Mouse (Mus musculus) heart, embryonic 16.5 days (tissue): ENCODE data around the gene A930018P22Rik. TPM values are rescaled to one million over a fixed set of nuclear protein-coding genes. Genes with fewer than 3 reads are reported as not detected.
"Not testable (repeated sequence)": the region's sequence is repeated elsewhere in the genome, so short reads cannot be mapped to it uniquely, and the experiment has no call there.

Experiments used
- ATAC-seq: fragments of 200-750 bp; cut with Nextera tagmentation; replicated peaks from 2 replicates; pipeline ENCODE4 v1.8.0; 2017; ENCODE audit warnings: moderate number of reproducible peaks; ENCODE audit not compliant: insufficient read depth, low FRiP score; ENCODE audit errors: extremely low read depth
- H3K27ac ChIP-seq: fragments of 300-500 bp; sonication (generic); 2 replicates; pipeline ENCODE4 v1.5.1; 2014; ENCODE audit warnings: mild to moderate bottlenecking, low read length, control low read depth, moderate library complexity
- H3K27me3 ChIP-seq: fragments of 300-500 bp; sonication (generic); 2 replicates; pipeline ENCODE4 v1.6.1; 2014; ENCODE audit warnings: low read length, mixed read lengths; ENCODE audit not compliant: control insufficient read depth, insufficient read depth
- H3K36me3 ChIP-seq: fragments of 300-500 bp; sonication (generic); 2 replicates; pipeline ENCODE4 v1.6.1; 2014; ENCODE audit not compliant: control insufficient read depth, insufficient read depth
- H3K4me1 ChIP-seq: fragments of 300-500 bp; sonication (generic); 2 replicates; pipeline ENCODE4 v1.6.1; 2014; ENCODE audit warnings: low read length, mixed read lengths; ENCODE audit not compliant: control insufficient read depth, insufficient read depth
- H3K4me2 ChIP-seq: fragments of 300-500 bp; sonication (generic); 2 replicates; pipeline ENCODE4 v1.6.1; 2014; ENCODE audit warnings: low read depth, mild to moderate bottlenecking, control low read depth, low read length
- H3K4me3 ChIP-seq: fragments of 300-500 bp; sonication (generic); 2 replicates; pipeline ENCODE4 v1.5.1; 2014; ENCODE audit warnings: mild to moderate bottlenecking, control low read depth, low read length
- H3K9ac ChIP-seq: fragments of 300-500 bp; sonication (generic); 2 replicates; pipeline ENCODE4 v1.6.1; 2014; ENCODE audit warnings: low read length, control low read depth
- H3K9me3 ChIP-seq: fragments of 300-500 bp; sonication (generic); replicated peaks from 2 replicates; pipeline ENCODE4 v1.6.1; 2016; ENCODE audit warnings: low read length; ENCODE audit not compliant: control insufficient read depth
- WGBS: fragments of 180-500 bp; shearing (Covaris S2); extraction: QIAGEN DNeasy Blood & Tissue Kit; methylation state at CpG from one replicate; pipeline ENCODE4 v1.1.7; 2014; 5-methylcytosine and 5-hydroxymethylcytosine counted together
- polyA plus RNA-seq: library from polyadenylated mRNA; unstranded; fragments of >200 nt; fragmentation: Nextera tagmentation; extraction: Ambion mirVana; gene quantifications from 2 replicates; pipeline ENCODE4 v1.2.1, GENCODE M21; 2015

Gene A930018P22Rik
- polyA plus RNA-seq, 1 experiment from 2014 or later: not detected

DNA sequence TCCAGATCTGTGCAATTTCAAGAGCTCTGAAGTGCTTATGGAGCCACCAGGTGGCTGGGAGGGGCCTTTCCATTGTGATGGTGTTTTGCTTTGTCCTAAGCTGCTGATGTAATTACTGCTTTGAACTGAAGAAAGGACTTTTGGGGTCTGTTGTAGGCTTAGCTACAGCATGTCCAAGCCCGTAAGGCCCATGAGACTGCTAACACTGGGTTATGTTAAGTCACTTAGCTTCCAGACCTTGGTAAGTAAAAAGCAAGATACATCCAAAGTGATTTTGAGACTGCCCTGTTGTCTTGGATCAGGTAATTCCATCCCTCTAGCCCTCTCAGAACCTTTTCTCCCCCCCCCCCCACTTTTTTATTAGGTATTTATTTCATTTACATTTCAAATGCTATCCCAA is 25.8 kb upstream of the A930018P22Rik start:
- not testable (repeated sequence) for H3K9me3 ChIP-seq, ATAC-seq, H3K27me3 ChIP-seq, H3K36me3 ChIP-seq, H3K9ac ChIP-seq
- H3K4me1 ChIP-seq: peaks cover 11% of the 10 kb centered on the region
- peak overlapping the region; percentile 64 for H3K4me2 ChIP-seq
- H3K4me3 ChIP-seq: peak overlapping the region; percentile 74
- peak overlapping the region; percentile 39; the same call in 1 of the 2 replicates for H3K27ac ChIP-seq
- 68% methylated on average over 1 of the region's 1 CpGs for WGBS

DNA sequence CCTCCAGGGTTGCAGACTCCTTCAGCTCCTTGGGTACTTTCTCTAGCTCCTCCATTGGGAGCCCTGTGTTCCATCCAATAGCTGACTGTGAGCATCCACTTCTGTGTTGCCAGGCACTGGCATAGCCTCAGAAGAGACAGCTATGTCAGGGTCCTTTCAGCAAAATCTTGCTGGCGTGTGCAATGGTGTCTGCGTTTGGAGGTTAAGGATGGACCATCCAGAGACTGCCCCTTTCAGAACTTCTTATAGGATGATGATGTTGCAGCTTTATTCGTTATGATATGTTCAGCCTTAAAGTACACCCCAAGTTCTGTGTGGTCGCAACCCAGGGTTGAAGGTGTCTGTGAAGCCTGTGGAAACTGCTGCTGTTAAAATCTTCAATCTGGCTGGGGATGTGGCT is 25.2 kb upstream of the A930018P22Rik start:
- not testable (repeated sequence) for H3K4me2 ChIP-seq

DNA sequence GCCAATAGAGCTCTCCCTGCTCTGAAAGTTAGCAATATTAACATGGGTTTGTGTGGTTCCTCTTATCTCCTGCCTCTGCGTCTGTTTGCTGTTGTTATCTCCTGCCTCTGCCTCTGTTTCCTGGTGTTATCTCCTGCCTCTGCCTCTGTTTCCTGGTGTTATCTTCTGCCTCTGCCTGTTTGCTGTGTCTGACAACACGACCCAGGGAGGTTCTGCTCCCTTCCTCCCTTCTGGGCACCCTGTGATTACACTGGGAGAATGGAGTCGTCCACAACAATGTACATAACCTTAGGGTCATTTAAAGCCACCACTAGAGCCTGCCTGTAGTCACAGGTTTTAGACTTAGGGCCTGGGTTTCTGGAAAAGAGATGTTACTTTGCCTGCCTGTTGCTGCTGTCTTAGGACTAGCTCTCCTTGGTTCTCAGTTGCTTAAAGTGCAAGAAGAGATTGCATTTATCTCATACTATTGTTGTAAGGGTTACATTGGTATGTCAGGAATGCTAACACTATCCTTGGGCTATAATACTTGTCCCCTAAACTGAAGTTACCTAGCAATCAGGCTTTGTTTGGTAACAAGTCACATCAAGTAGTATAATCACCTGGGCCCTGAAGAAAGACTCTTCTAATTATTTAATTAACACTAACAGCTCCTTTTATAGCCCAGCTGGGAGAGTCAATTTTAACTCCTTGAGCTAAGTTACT is 23.9 kb upstream of the A930018P22Rik start:
- Histone ChIP-seq H3K4me1 (peaks cover 17% of the 10 kb centered on the region), H3K9me3 (no peaks in the 10 kb centered on the region), H3K27me3 (no peaks in the 10 kb centered on the region), H3K27ac (peak overlapping the region; percentile 31; the same call in 1 of the 2 replicates), H3K4me3 (no peak overlapping the region; the same call in 1 of the 2 replicates), H3K36me3 (no peaks in the 10 kb centered on the region), H3K9ac (no peak overlapping the region), H3K4me2 (no peak overlapping the region)
- 5% methylated on average over 3 of the region's 3 CpGs for WGBS
- ATAC-seq: peak; percentile 25; the same call in 1 of the 2 replicates

More for the DNA sequence above, 25.2 kb upstream of the A930018P22Rik start:
- not testable (repeated sequence) for H3K9me3 ChIP-seq, H3K9ac ChIP-seq, H3K27me3 ChIP-seq, H3K27ac ChIP-seq, H3K4me3 ChIP-seq, ATAC-seq, H3K36me3 ChIP-seq
- H3K4me1 ChIP-seq: peaks cover 11% of the 10 kb centered on the region
- WGBS: 89% methylated on average over 4 of the region's 4 CpGs

DNA sequence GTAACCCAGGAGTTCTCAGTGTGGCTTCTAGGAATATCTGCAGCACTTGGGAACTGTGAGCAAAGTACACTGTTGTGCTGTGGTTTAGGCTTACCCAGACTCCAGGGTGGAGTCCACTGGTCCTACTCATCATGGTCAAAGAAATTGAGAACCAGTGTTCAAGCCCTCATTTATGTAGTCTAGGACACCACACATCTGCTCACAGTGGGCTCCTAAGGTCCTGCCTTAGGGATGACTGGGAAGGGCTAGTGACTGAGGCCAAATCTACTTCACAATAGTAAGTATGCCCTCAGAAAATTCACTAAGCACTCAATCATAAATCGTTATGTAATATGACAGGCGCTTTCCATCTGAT is 23.4 kb upstream of the A930018P22Rik start:
- Histone ChIP-seq H3K9ac (no peak overlapping the region), H3K9me3 (no peaks in the 10 kb centered on the region), H3K4me2 (no peak overlapping the region), H3K4me3 (no peak overlapping the region), H3K27me3 (no peaks in the 10 kb centered on the region), H3K27ac (peak overlapping the region; percentile 31; the same call in 1 of the 2 replicates), H3K36me3 (no peaks in the 10 kb centered on the region), H3K4me1 (peaks cover 17% of the 10 kb centered on the region)
- ATAC-seq: no peak
- 94% methylated on average over 2 of the region's 2 CpGs for WGBS

DNA sequence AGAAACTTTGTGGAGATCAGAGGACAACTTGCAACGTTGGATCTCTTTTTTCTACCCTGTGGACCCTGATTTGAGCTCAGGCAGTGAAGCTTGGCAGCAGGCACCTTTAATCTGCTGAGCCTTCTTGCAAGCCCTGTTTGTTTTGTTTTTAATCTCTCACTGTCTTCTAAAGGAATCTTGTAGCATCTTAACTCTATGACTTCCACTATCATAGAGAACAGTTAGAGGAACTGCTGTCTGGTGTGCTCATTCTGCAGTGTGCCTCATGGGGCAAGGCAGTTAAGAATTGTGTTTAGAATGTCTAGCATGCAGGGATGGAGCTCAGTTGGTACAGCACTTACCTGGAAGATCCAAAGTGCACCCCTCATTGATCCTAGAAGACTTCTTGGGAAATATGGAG is 22.6 kb upstream of the A930018P22Rik start:
- H3K4me1 ChIP-seq: peaks cover 17% of the 10 kb centered on the region
- no peak overlapping the region for H3K27ac ChIP-seq
- 59% methylated on average over 1 of the region's 1 CpGs for WGBS

DNA sequence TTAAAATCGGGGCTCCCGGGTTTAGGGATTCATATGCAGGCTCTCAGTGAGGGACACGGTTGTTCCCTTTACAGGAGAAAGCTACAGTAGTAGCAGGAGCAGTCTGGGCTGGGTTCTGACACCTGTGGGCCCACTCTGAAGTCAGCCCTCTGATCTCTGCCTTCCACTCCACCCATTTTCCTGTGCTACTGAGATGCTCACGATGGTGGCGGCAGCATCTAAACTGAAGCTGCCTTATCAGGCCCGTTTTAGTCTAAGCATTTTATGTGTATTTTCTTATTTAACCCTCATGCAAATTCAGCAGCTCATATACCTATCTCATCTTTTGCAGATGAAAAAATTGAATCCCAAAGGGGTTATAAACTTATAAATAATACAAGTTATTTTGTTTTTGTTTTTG is 17.8 kb upstream of the A930018P22Rik start:
- Histone ChIP-seq H3K4me2 (no peak overlapping the region), H3K27ac (no peak overlapping the region), H3K9me3 (no peaks in the 10 kb centered on the region), H3K27me3 (no peaks in the 10 kb centered on the region), H3K36me3 (peaks cover 4% of the 10 kb centered on the region), H3K4me3 (no peak overlapping the region), H3K4me1 (peaks cover 6% of the 10 kb centered on the region; the same call in 1 of the 2 replicates), H3K9ac (no peak overlapping the region)
- WGBS: 87% methylated on average over 6 of the region's 6 CpGs
- no peak for ATAC-seq

More for the DNA sequence above, 22.6 kb upstream of the A930018P22Rik start:
- ATAC-seq: no peak
- H3K9ac ChIP-seq: no peak overlapping the region
- no peaks in the 10 kb centered on the region for H3K36me3 ChIP-seq
- H3K9me3 ChIP-seq: no peaks in the 10 kb centered on the region
- no peaks in the 10 kb centered on the region for H3K27me3 ChIP-seq
- no peak overlapping the region for H3K4me3 ChIP-seq
- H3K4me2 ChIP-seq: no peak overlapping the region; the same call in 1 of the 2 replicates

DNA sequence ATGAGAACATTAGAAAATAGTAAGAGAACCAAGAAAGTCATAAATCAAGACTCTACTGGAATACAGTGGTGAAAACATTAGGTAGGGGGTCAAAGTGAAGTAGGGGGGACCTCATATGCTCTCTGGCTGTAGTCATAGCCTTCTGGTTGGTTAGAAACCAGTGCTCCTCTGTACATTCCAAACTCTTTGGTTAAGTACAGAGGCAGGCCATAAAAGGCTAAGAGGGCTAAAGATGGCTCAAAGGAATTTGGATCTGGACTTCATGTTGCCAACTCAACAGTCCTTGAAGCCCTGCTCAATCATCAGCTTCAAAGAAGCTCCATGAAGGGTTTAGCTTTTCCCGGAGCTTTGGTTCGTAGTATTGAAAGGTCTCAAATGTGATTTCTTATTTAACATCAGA is 13.5 kb upstream of the A930018P22Rik start:
- WGBS: 32% methylated on average over 2 of the region's 2 CpGs
- H3K9ac ChIP-seq, H3K4me1 ChIP-seq, H3K4me3 ChIP-seq, H3K9me3 ChIP-seq, H3K4me2 ChIP-seq, H3K27me3 ChIP-seq, H3K36me3 ChIP-seq: not testable (repeated sequence)
- 0 out of 2 replicates have a peak, but pooled peaks have one; percentile 24 for ATAC-seq
- peak overlapping the region; percentile 2 for H3K27ac ChIP-seq

DNA sequence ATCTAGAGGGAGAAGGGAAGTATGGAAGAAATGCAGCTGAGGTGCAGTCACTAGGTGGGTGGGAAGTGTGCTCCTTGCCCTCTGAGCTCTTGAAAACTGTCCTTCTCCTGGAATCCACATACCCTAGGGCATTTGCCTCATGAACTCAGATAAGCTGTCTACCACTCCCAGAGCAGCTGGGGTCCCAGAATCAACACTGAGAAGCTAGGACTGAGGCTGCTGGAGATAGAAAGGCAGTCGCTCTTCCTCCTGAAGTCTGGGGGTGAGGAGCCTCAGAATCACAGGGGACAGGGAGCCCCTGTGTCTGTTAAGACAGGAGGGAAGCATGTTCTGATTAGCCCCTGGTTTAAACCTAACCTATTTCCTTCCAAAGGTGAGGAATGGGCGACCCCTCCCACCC is 13.0 kb upstream of the A930018P22Rik start:
- no peak for ATAC-seq
- H3K4me2 ChIP-seq: no peak overlapping the region
- no peaks in the 10 kb centered on the region for H3K4me1 ChIP-seq
- H3K36me3 ChIP-seq: peaks cover 4% of the 10 kb centered on the region
- H3K4me3 ChIP-seq: no peak overlapping the region
- H3K27ac ChIP-seq: peak overlapping the region; percentile 2
- no peaks in the 10 kb centered on the region for H3K9me3 ChIP-seq
- no peak overlapping the region for H3K9ac ChIP-seq
- no peaks in the 10 kb centered on the region for H3K27me3 ChIP-seq
- 27% methylated on average over 2 of the region's 2 CpGs for WGBS

DNA sequence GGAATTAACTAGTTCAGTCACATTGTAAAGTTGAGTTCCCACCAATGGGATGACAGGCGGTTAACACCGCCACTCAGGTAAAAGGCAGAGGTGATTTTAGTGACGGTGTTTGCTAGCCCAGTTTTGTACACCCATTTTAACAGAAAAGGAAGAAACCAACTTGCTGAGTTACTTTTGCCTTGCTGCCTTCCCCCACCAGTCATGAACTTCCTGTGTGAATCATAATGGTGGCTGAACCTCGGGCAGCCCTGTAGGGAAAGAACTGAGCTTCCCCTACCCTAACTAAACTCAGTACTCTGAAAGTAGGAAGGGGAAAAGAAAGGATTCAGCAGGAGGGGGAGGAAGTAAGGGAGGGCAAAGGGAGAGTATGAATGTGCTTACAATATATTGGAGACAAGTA is 12.5 kb upstream of the A930018P22Rik start:
- H3K36me3 ChIP-seq: peaks cover 4% of the 10 kb centered on the region
- no peaks in the 10 kb centered on the region for H3K4me1 ChIP-seq
- no peak overlapping the region for H3K4me3 ChIP-seq
- no peak for ATAC-seq
- H3K9me3 ChIP-seq: no peaks in the 10 kb centered on the region
- H3K9ac ChIP-seq: no peak overlapping the region
- 89% methylated on average over 4 of the region's 4 CpGs for WGBS
- no peak overlapping the region for H3K4me2 ChIP-seq
- H3K27ac ChIP-seq: peak overlapping the region; percentile 2; the same call in 1 of the 2 replicates
- H3K27me3 ChIP-seq: no peaks in the 10 kb centered on the region
